Mouse (Mus musculus) heart, adult 9 months (tissue): Measurements from ENCODE around the gene Olfr668.
"Not testable (repeated sequence)": the region's sequence is repeated elsewhere in the genome, so short reads cannot be mapped to it uniquely, and the experiment has no call there.

Source experiments
- DNase-seq, 2 experiments: peaks; one replicate each; pipeline ENCODE4 v3.0.0; 2022; ENCODE audit warnings: low spot score in 2 of 2

The Olfr668 gene

DNA sequence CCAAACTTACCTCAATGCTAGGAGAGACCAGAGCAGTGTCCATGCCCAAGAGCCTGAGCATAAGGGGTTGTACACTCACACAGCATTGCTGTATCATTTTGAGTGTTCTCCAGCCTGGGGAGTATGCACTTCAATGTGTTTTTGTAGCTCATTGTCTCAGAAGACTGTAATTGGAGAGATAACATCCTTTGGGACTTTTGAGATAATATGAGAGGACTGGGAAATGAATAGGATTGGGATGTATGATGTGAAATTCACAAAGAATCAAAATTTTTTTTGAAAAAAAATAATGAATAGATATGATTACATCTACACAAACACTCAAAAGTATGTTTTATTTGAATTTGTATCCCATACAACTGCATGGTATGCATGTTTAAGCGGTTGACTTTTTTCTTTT, at the start of gene Olfr668:
Gene Olfr668 (minus strand): TSS at position 101 of the 400 bp plus-strand sequence.
- DNase-seq: no peak

DNA sequence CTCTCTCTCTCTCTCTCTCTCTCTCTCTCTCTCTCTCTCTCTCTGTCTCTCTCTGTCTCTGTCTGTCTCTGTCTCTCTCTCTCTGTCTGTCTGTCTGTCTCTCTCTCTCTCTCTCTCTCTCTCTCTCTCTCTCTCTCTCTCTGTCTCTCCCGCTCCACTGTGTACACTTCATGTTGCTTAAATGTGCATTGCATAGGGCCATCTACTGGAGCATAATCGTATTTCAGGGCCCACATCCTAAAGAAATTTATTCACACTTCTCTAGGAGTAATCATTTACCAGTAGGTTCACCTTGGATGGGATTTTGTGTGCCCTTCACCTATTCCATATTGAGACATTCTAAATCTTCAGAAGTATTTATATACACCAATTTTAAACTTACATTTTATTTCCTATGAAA, 44.6 kb upstream of the Olfr668 start:
- not testable (repeated sequence) for DNase-seq

DNA sequence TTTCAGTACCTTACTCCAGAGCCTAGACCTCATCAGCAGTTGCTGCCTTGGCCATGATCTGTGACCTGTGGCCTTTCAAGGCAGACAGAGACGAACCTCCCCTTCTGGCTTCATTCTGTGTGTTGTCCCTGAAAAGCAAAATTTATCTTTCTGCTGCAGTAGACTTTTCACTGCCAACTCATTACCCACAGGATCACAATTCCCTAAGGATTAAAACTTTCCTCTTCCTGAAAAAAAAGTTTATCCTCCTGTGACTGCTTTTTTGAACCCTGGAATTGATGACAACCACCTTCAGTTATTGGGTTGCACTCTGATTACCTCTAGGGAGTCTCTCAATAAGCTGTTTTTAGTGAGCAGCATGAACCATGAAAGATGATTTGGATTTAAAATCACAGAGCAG, 34.7 kb upstream of the Olfr668 start, which contains the start of gene Olfr670:
Gene Olfr670 (minus strand): TSS at position 101 of the 400 bp plus-strand sequence.
- DNase-seq: no peak

GRCm38 (mm10) chr7:104950234-104950633, 22.4 kb upstream of the Olfr668 start:
- not testable (repeated sequence) for DNase-seq

- no peak for DNase-seq
Measured at GRCm38 (mm10) chr7:104933940-104934339, 6.1 kb upstream of the Olfr668 start, which contains the start of gene Olfr669. TSS of gene Olfr669 (plus strand) at chr7:104934240.

DNA sequence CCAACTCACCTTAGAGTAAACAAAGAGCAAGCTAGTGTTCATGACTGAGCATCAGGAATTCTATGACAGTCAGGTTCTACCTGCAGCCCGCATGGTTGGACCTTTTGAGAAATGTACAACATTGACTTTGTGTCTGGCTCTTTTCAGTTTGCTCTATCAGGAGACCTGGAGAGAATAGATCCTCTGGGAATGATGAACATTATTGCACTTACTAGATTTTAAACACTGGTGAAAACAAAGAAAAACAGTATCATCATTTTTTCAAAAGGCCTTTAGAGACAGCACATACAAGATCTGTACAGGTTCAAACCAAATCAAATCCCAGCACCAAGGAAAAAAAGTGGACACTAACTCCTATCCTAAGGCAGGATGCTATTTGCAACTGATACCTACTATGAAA, 6.5 kb downstream of the Olfr668 start, which contains the start of gene Olfr667:
Gene Olfr667 (minus strand): TSS at position 101 of the 400 bp plus-strand sequence.
- DNase-seq: no peak

- DNase-seq: no peak
Measured at GRCm38 (mm10) chr7:104895852-104896251, 32.0 kb downstream of the Olfr668 start, which contains the start of gene Olfr666. TSS of gene Olfr666 (minus strand) at chr7:104895952.

GRCm38 (mm10) chr7:104877731-104878130, 50.1 kb downstream of the Olfr668 start, which contains the start of gene Olfr665:
TSS of gene Olfr665 (plus strand) at chr7:104878031.
- DNase-seq: no peak
